Mouse (Mus musculus): ENCODE measurements at regions not wholly inside any gene's neighbourhood (a gene's known extent, or its start where the extent isn't known, plus 50 kb on each side); places are given as distances from the start of the nearest gene placed in this dataset.

DNA sequence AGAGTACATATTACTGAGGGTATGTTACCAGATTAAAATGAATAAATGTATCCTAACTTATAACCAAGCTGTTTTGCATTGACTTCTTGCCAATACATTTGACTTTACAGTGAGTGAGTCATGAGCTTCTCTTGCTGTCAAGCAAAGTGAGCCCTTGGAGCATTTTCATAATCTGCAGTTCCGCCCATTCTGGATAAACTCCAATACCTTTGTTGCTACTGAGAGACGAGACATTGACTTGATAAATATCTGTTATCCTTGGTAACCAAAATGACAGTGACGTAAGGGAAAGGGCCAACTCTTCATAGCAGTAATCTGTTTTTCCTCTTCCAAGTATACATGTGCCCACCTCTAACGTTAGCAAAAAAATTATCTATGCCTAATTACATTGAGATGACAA lies 923.0 kb downstream of the Grm8 start:
- peak; percentile 3 to 22 for DNase-seq (ENCODE audit: extremely low spot score in 1 of 2, low spot score in 1 of 2)

DNA sequence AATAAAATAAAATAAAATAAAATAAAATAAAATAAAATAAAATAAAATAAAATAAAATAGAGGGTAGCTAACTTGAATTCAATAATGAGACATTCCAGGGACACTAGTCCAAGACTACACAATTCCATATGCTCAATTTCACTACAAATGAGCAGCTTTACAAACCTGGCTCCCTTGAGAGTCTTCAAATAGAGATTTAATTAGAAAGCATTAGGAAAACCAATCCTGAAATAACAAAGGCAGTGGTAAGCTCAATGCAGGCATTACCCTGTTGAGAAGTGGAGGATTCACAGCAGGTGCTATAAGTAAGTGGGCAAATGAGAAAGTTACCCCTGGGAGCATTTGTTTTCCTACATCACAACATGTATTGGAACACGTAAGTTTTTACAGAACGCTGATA lies 973.3 kb downstream of the Grm8 start:
- DNase-seq (ENCODE audit: extremely low spot score in 1 of 2, low spot score in 1 of 2): no peak

Data from frontal cortex, adult 2 months (tissue).